Mouse (Mus musculus) retina, adult 2 months (tissue): ENCODE results near the gene Tbx3.

ENCODE experiments used
- DNase-seq: peaks from one replicate; pipeline ENCODE4 v3.0.0-alpha.2; 2012; ENCODE audit warnings: low read depth, low spot score

Tbx3 gene

GRCm38 (mm10) chr5:119706467-119706866 is 36.0 kb downstream of the Tbx3 start:
- DNase-seq, result no peak

GRCm38 (mm10) chr5:119708850-119709585 is 38.5 kb downstream of the Tbx3 start:
- DNase-seq, result no peak

- DNase-seq, result no peak
These were observed 39.5 kb downstream of the Tbx3 start for GRCm38 (mm10) chr5:119709826-119710559.

GRCm38 (mm10) chr5:119710756-119711155 is 40.3 kb downstream of the Tbx3 start:
- DNase-seq, result no peak

- no peak for DNase-seq
These were observed 41.2 kb downstream of the Tbx3 start for GRCm38 (mm10) chr5:119711626-119712025.

GRCm38 (mm10) chr5:119712679-119713246 is 42.3 kb downstream of the Tbx3 start:
- DNase-seq, result peak; percentile 28

- no peak for DNase-seq
These were observed 50.2 kb downstream of the Tbx3 start for GRCm38 (mm10) chr5:119720471-119721265.

- no peak for DNase-seq
These were observed 62.5 kb downstream of the Tbx3 start for GRCm38 (mm10) chr5:119732978-119733377.
